Mouse (Mus musculus) CH12F3 (cell line): ENCODE results near the gene Bcl2l1.

Source experiments
- in situ Hi-C: fragments of 300-500 bp; cut with MboI; formaldehyde crosslinking; loops from 2 replicates; pipeline ENCODE4 v1.14.3; 2020; ENCODE audit warnings: low sequenced_read_pairs

The Bcl2l1 gene

DNA sequence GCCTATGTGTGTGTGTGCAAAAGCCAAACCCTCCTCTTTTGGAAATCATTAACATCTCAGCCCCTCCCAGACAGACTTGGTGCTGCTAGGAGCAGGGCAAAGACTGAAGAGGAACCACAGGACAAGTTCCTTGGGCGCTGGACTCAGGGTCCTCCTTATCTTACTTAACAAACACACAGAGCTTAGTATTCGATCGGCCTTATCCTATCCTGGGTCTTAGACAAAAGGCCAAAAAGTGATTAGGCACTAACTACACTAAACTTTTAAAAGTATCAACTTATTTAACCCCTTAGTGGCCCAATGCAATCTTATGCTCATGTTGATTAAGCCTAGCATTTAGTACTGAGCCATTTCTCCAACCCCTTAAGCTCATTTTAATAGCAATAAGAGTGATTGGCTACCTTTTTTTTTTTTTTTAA, 91.7 kb downstream of the Bcl2l1 start:
- in situ Hi-C loops: no loop called here

- in situ Hi-C loops: no loop called here
Measured at GRCm38 (mm10) chr2:152739031-152739841, 92.3 kb downstream of the Bcl2l1 start.

GRCm38 (mm10) chr2:152738341-152738740, 93.2 kb downstream of the Bcl2l1 start:
- in situ Hi-C loops: no loop called here

GRCm38 (mm10) chr2:152737306-152738221, 94.0 kb downstream of the Bcl2l1 start:
- in situ Hi-C loops: no loop called here

DNA sequence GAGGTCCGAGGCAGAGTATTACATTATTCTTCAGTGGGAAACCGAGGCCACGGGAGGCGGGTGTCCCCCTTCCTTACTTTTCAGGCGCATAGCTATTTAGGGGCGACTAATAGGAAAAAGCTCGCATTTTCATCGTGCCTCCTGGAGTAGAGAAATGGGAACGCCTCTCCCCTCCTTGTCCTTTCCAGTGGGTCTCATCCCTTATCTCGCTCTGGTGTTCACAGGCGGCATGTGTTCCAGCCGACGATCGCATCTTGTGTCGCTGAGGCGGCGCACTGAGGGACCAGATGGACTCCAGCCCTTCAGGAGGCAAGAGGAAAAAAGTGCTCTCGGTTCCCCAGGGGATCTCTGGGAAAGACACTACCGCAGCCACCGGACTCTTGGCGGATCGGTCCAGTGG, 94.8 kb downstream of the Bcl2l1 start:
- in situ Hi-C loops: no loop called here

DNA sequence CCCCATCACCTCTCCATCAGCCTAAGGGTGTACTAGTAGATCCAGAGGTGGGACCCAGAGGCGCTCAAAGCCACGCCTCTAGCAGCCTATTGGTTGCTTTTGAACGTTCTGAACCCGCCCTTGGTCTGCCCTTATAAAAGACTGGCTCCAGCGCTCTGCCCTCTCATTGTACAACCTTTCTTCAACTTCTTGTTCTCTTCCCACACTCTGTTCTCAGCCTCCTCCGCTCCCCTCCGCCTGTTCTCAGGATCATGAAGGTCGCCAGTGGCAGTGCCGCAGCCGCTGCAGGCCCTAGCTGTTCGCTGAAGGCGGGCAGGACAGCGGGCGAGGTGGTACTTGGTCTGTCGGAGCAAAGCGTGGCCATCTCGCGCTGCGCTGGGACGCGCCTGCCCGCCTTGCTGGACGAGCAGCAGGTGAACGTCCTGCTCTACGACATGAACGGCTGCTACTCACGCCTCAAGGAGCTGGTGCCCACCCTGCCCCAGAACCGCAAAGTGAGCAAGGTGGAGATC, 95.4 kb downstream of the Bcl2l1 start, which contains the start of gene Id1:
TSS of gene Id1 (plus strand) at position 162 of the 512 bp plus-strand sequence.
- in situ Hi-C loops: no loop called here

DNA sequence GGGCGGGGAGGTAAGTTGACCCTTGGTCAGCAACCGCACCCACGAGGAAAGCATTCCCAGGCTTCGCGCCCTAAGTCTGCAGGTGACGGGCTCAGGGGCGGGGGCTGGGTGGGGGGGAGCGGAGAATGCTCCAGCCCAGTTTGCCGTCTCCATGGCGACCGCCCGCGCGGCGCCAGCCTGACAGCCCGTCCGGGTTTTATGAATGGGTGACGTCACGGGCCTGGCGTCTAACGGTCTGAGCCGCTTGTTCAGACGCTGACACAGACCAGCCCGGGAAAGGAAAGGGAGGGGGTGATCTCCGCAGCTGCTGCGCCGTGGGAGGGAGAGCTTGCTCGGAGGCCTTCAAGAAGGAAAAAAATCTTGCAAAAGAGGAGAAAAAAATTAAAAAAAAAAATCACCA, 96.5 kb downstream of the Bcl2l1 start:
- in situ Hi-C loops: no loop called here

DNA sequence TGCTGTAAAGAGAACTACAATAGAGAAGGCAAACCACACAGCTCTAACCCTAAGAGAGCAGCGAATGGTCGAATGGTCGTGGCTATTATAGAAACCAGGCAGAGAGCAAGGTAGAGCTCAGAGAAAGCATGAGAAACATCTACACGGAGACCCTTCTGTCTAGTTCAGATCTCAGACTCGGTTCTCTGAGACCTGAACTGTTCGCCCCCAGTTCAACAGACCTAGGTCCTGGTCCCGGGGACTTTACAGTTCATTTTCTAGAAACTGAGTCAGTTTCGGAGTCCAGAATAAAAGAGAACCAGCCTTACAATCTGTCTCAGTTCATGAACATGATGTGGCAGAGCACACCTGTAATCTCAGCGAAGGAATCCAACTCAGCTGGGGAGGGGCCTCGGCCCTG, 97.0 kb downstream of the Bcl2l1 start:
- in situ Hi-C loops: no loop called here

DNA sequence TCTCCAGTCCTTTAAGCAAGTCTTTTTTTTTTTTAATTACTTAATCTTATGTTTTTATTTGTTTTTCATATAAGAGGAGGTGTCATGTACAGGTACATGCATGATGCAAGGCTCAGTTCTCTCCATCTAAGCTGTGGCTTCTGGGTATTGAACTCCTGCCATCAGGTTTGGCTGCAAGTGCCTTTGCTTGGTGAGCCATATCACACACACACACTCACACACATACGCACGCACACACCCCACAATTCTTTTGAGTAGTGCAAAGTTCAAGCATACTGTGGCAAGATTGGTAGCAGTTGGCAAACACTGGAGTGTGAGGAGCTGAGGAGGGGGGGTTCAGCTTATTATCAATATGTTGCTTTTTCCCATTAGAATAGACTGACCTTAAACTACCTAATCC, 98.3 kb downstream of the Bcl2l1 start:
- in situ Hi-C loops: no loop called here
